Mouse (Mus musculus) intestine, postnatal 0 days (tissue): ENCODE data around the gene Nav1. TPM values are rescaled to one million over a fixed set of nuclear protein-coding genes. Genes with fewer than 3 reads are reported as not detected.
A peak's percentile ranks its signal among the peaks of the same experiment; 100 is the strongest.

Source experiments
- ATAC-seq: fragments of 200-750 bp; cut with Nextera tagmentation; 2 replicates; pipeline ENCODE4 v1.8.0; 2017; ENCODE audit warnings: mild to moderate bottlenecking, moderate TSS enrichment, moderate library complexity
- H3K27ac ChIP-seq: fragments of 300-500 bp; sonication (generic); 2 replicates; pipeline ENCODE4 v1.5.1; 2014; ENCODE audit warnings: mild to moderate bottlenecking, low read depth, low read length, moderate library complexity
- H3K27me3 ChIP-seq: fragments of 300-500 bp; sonication (generic); replicated peaks from 2 replicates; pipeline ENCODE4 v1.6.1; 2014; ENCODE audit warnings: low read length, mixed read lengths; ENCODE audit not compliant: control insufficient read depth, insufficient read depth
- H3K36me3 ChIP-seq: fragments of 300-500 bp; sonication (generic); 2 replicates; pipeline ENCODE4 v1.6.1; 2014; ENCODE audit warnings: mild to moderate bottlenecking, moderate library complexity; ENCODE audit not compliant: control insufficient read depth, insufficient read depth
- H3K4me1 ChIP-seq: fragments of 300-500 bp; sonication (generic); replicated peaks from 2 replicates; pipeline ENCODE4 v1.6.1; 2014; ENCODE audit warnings: antibody characterized with exemption, low read length, mixed read lengths; ENCODE audit not compliant: control insufficient read depth, insufficient read depth
- H3K4me2 ChIP-seq: fragments of 300-500 bp; sonication (generic); replicated peaks from 2 replicates; pipeline ENCODE4 v1.6.1; 2014; ENCODE audit warnings: low read depth, mild to moderate bottlenecking, moderate library complexity
- H3K4me3 ChIP-seq: fragments of 300-500 bp; sonication (generic); 2 replicates; pipeline ENCODE4 v1.5.1; 2014; ENCODE audit warnings: low read depth, low read length
- H3K9ac ChIP-seq: fragments of 300-500 bp; sonication (generic); 2 replicates; pipeline ENCODE4 v1.6.1; 2014; ENCODE audit warnings: mild to moderate bottlenecking, low read depth, low read length
- H3K9me3 ChIP-seq: fragments of 300-500 bp; sonication (generic); 2 replicates; pipeline ENCODE4 v1.6.1; 2016; ENCODE audit warnings: mixed run types; ENCODE audit not compliant: control insufficient read depth
- CTCF ChIP-seq: sonication (generic); IDR thresholded peaks from 2 replicates; pipeline ENCODE4 v1.5.1; 2016; ENCODE audit warnings: low read depth, mild to moderate bottlenecking, control low read depth, antibody characterized with exemption, moderate library complexity
- WGBS: fragments of 180-500 bp; shearing (Covaris S2); extraction: QIAGEN DNeasy Blood & Tissue Kit; methylation state at CpG from one replicate; pipeline ENCODE4 v1.1.7; 2014; 5-methylcytosine and 5-hydroxymethylcytosine counted together
- polyA plus RNA-seq: library from polyadenylated mRNA; unstranded; fragments of >200 nt; fragmentation: Nextera tagmentation; extraction: Ambion mirVana; gene quantifications from 2 replicates; pipeline ENCODE4 v1.2.1, GENCODE M21; 2015

Nav1 gene
- polyA plus RNA-seq, 1 experiment from 2014 or later: 3.4 TPM

DNA sequence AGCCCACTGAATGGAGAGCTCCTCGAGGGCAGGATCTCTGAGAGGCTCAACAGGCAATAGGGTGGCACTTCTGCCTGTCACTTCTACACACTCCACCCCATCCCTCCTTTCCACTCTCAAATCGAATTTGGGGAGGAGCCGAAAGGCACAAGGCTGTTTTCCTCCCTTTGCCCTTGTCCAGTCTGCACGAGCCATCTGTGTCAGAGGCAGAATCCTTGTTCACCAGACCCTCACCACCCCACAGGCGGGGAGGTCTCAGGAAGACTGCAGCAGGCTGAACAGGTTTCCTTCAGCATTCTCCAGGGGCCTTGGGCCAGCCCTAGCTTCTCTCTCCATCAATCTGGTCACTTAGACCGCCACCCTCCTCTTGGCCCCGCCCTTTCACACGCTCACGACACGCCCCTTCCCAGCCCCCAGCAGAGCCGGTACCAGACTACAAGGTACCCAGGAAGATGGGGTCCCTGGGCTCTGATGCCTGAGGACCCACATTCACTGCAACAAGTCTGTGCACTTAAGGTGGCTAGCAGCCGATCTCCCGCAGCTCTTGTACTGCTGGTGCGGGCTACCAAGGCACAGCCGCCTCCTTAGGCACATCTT, 23.9 kb downstream of the Nav1 start:
- H3K4me2 ChIP-seq: peak overlapping the region; percentile 86
- 21% methylated on average over 15 of the region's 15 CpGs for WGBS
- TF ChIP-seq CTCF: no peak
- H3K4me1 ChIP-seq: no peaks in the 10 kb centered on the region
- peaks cover 34% of the 10 kb centered on the region for H3K27me3 ChIP-seq
- peak overlapping the region; percentile 58 for H3K4me3 ChIP-seq
- no peaks in the 10 kb centered on the region for H3K36me3 ChIP-seq
- ATAC-seq: no peak
- H3K9me3 ChIP-seq: no peaks in the 10 kb centered on the region
- no peak overlapping the region for H3K27ac ChIP-seq
- H3K9ac ChIP-seq: no peak overlapping the region

- no peak overlapping the region for H3K4me3 ChIP-seq
- peaks cover 27% of the 10 kb centered on the region for H3K27me3 ChIP-seq
- H3K9me3 ChIP-seq: no peaks in the 10 kb centered on the region
- no peaks in the 10 kb centered on the region for H3K4me1 ChIP-seq
- TF ChIP-seq CTCF: no peak
- ATAC-seq: no peak
- WGBS: 43% methylated on average over 8 of the region's 8 CpGs
- no peak overlapping the region for H3K4me2 ChIP-seq
- H3K36me3 ChIP-seq: no peaks in the 10 kb centered on the region
- no peak overlapping the region for H3K9ac ChIP-seq
- no peak overlapping the region for H3K27ac ChIP-seq
Observed at GRCm38 (mm10) chr1:135581001-135581400, 26.1 kb downstream of the Nav1 start.

DNA sequence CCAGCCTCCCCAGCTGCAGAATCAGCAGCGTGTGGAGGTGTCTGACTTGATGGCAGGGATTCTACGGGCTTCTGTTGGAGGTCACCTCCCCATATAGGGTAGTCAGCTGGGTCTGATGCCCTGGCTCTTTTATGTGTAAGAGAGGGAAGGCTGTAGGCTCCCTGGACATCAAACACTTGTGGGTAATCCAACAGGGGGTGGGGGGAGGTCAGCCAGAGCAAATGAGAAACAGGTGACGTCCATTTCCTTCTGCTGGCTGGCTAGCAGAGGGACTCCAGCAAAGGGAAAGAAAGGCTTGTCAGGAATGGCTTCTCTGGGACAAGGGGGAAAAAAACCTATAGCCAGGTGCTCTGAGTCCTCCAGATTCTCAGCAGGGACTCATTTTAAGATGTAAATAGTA, 28.0 kb downstream of the Nav1 start:
- H3K4me1 ChIP-seq: no peaks in the 10 kb centered on the region

GRCm38 (mm10) chr1:135577793-135578192, 29.3 kb downstream of the Nav1 start:
- TF ChIP-seq CTCF: no peak
- H3K4me2 ChIP-seq: no peak overlapping the region

More for the DNA sequence above, 28.0 kb downstream of the Nav1 start:
- H3K4me3 ChIP-seq: no peak overlapping the region
- H3K9ac ChIP-seq: no peak overlapping the region
- no peak for TF ChIP-seq CTCF
- no peak for ATAC-seq
- H3K27me3 ChIP-seq: peaks cover 11% of the 10 kb centered on the region
- 71% methylated on average over 3 of the region's 3 CpGs for WGBS
- H3K27ac ChIP-seq: no peak overlapping the region
- no peaks in the 10 kb centered on the region for H3K9me3 ChIP-seq
- H3K4me2 ChIP-seq: no peak overlapping the region
- no peaks in the 10 kb centered on the region for H3K36me3 ChIP-seq

DNA sequence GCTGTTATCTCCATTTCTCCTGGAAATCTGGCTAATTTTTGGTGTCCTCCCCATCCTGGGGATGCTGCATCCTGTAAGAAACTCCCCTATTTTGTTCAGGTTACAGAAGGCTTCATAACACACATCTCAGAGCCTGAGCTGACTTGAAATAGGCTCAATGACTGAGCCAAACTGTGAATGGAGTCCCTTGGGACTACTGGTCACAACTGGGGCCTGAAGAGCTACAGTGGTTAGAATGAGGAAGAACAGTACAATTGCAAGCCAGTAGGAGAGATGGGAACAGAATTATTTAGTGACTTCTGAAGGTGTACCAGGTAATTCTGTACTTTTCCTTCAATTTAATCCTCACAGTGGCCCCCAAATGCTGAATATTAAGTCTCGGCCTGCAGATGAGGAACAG, 31.7 kb downstream of the Nav1 start:
- Histone ChIP-seq H3K36me3 (no peaks in the 10 kb centered on the region), H3K4me1 (no peaks in the 10 kb centered on the region), H3K9ac (no peak overlapping the region), H3K9me3 (no peaks in the 10 kb centered on the region), H3K4me2 (no peak overlapping the region), H3K4me3 (no peak overlapping the region), H3K27ac (no peak overlapping the region), H3K27me3 (no peaks in the 10 kb centered on the region)
- WGBS: 91% methylated on average over 1 of the region's 1 CpGs
- no peak for TF ChIP-seq CTCF
- ATAC-seq: no peak

More at GRCm38 (mm10) chr1:135577793-135578192, 29.3 kb downstream of the Nav1 start:
- Histone ChIP-seq H3K27me3 (no peaks in the 10 kb centered on the region), H3K9ac (no peak overlapping the region), H3K9me3 (no peaks in the 10 kb centered on the region), H3K4me3 (no peak overlapping the region), H3K4me1 (no peaks in the 10 kb centered on the region), H3K27ac (no peak overlapping the region), H3K36me3 (no peaks in the 10 kb centered on the region)
- ATAC-seq: no peak
- WGBS: 48% methylated on average over 2 of the region's 2 CpGs

GRCm38 (mm10) chr1:135574451-135575208, 32.5 kb downstream of the Nav1 start:
- H3K27ac ChIP-seq: no peak overlapping the region
- H3K9me3 ChIP-seq: no peaks in the 10 kb centered on the region
- no peak overlapping the region for H3K4me3 ChIP-seq
- no peaks in the 10 kb centered on the region for H3K4me1 ChIP-seq
- no peak overlapping the region for H3K9ac ChIP-seq
- H3K36me3 ChIP-seq: no peaks in the 10 kb centered on the region
- no peak overlapping the region for H3K4me2 ChIP-seq
- WGBS: 76% methylated on average over 4 of the region's 4 CpGs
- no peak for TF ChIP-seq CTCF
- ATAC-seq: no peak
- no peaks in the 10 kb centered on the region for H3K27me3 ChIP-seq
